7 mouse cellular contexts compared by ENCODE assay signal in the genomic region with DNA sequence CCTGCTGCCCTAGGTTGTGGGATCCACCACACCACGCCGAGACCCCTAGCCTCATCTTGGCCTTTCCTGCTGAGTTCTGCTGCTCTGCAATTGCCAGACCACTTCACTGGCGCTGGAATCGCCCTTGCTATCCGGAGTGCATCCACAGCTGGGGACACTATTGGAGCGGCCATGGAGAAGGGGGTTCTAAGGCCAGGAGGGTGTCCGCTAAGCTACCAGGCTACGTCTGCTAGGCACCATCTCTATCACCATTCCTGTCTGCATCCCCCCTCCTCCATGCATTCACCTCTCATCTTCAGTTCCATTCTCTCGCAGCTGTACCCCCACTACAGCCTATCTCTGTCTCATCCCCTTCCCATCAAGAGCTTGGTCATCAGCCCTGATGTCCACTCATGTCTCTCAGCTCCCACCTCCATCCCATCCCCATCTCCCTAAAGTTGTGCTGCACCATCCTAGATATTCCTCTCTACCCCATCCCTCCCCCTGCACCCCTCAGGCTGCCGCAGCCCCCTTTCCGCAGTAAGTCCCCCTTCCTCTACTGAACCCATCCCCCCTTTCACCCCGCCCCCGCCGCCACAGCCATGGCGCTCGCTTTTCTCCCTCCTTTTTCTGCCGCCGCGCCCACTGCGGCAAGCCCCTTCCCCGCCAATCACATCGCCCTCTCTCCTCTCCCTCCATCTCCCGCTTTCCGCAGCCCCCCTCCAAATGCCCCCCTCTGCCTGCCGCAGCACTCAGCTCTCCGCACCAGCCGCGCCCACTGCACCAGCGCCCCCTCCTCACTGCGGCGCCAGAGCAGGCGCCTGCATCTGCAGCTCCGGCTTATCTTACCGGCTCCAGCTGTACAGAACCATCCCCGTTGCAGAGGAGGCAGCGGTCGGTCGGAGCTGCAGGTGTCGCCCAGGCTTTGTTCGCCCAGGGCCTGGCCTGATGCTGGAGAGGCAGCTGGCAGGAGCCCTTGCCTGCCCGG. TPM values are rescaled to one million over a fixed set of nuclear protein-coding genes. Genes with fewer than 3 reads are reported as not detected.
A peak's percentile ranks its signal among the peaks of the same experiment; 100 is the strongest.
DNase-seq lines count a peak whose midpoint lies in the region; ATAC-seq and TF ChIP-seq lines count a peak whose summit lies in the region.

No protein-coding gene starts in this region.

- peak overlapping the region; percentile 79 for H3K9ac ChIP-seq in forebrain, embryonic 16.5 days (replicated peaks; ENCODE audit: low read depth, low read length)

- peak; percentile 24 for DNase-seq in thymus, adult 2 months
- DNase-seq in thymus, postnatal 0 days (ENCODE audit: low spot score) = no peak
- no peak for DNase-seq in adrenal gland, postnatal 10 days
- no peak for DNase-seq in cerebellum, postnatal 36 days
- no peak for DNase-seq in kidney, postnatal 25 days

- H3K36me3 ChIP-seq in thymus, adult 2 months (ENCODE audit: control insufficient read depth, insufficient read depth, low read length) = no peaks in the 10 kb centered on the region
- no peaks in the 10 kb centered on the region for H3K36me3 ChIP-seq in forebrain, embryonic 16.5 days (ENCODE audit: control insufficient read depth, insufficient read depth)

- peaks cover 5% of the 10 kb centered on the region; the same call in 1 of the 2 replicates for H3K27me3 ChIP-seq in thymus, adult 2 months (ENCODE audit: control insufficient read depth, insufficient read depth, low read length)
- no peaks in the 10 kb centered on the region for H3K27me3 ChIP-seq in forebrain, embryonic 16.5 days (replicated peaks; ENCODE audit: control insufficient read depth, insufficient read depth, low read length)

- ATAC-seq in forebrain, embryonic 16.5 days = peak; percentile 89
- ATAC-seq in megakaryocyte-erythroid progenitor cell, adult 5-6 weeks (replicated peaks; ENCODE audit: low FRiP score, low TSS enrichment, poor library complexity, severe bottlenecking) = 0 out of 2 replicates have a peak, but pooled peaks have one; percentile 38

- peak overlapping the region; percentile 58 for H3K4me2 ChIP-seq in forebrain, embryonic 16.5 days (ENCODE audit: low read length)

- H3K4me3 ChIP-seq in thymus, adult 2 months (ENCODE audit: control insufficient read depth, insufficient read depth, low read length) = peak overlapping the region; percentile 30; the same call in 1 of the 2 replicates
- H3K4me3 ChIP-seq in forebrain, embryonic 16.5 days (replicated peaks; ENCODE audit: low read length) = peak overlapping the region; percentile 62

- 18% methylated on average over 41 of the region's 41 CpGs for WGBS in thymus, adult 2 months
- WGBS in forebrain, embryonic 16.5 days = 4% methylated on average over 41 of the region's 41 CpGs

- H3K9me3 ChIP-seq in forebrain, embryonic 16.5 days (ENCODE audit: control insufficient read depth, low read length) = no peaks in the 10 kb centered on the region

- H3K4me1 ChIP-seq in thymus, adult 2 months (replicated peaks; ENCODE audit: control insufficient read depth, insufficient read depth, low read length) = peaks cover 25% of the 10 kb centered on the region
- H3K4me1 ChIP-seq in forebrain, embryonic 16.5 days (replicated peaks; ENCODE audit: control insufficient read depth, insufficient read depth, low read length) = peaks cover 64% of the 10 kb centered on the region

- 0 out of 2 replicates have a peak, but pooled peaks have one; percentile 19 for TF ChIP-seq CTCF in thymus, adult 2 months (IDR thresholded peaks at IDR 0.05; ENCODE audit: borderline replicate concordance, control insufficient read depth, extremely low read depth, insufficient read depth, low read length, poor library complexity)

- no peak for TF ChIP-seq POLR2A in thymus, adult 2 months (IDR thresholded peaks at IDR 0.05; ENCODE audit: control insufficient read depth, extremely low read depth, insufficient read depth, low read length, poor library complexity)

- H3K27ac ChIP-seq in thymus, adult 2 months (ENCODE audit: control insufficient read depth, insufficient read depth, low read length) = no peak overlapping the region
- peak overlapping the region; percentile 92 for H3K27ac ChIP-seq in forebrain, embryonic 16.5 days (ENCODE audit: low read length)

RNA-seq across cellular contexts. Expression of gene Gpc1, which starts 16.7 kb away (rescaled TPM):
- 57.3 and 72.5 TPM in 2 replicates for polyA plus RNA-seq in thymus, adult 2 months (2012; rRNA removed)
- 24.3 and 25.9 TPM in 2 replicates for polyA plus RNA-seq in thymus, postnatal 0 days (2015; fragmentation: Nextera tagmentation; extraction: Ambion mirVana)
- 70.4 and 72.7 TPM in 2 replicates for polyA plus RNA-seq in forebrain, embryonic 16.5 days (2015; fragmentation: Nextera tagmentation; extraction: Ambion mirVana)
- 1.2 and 2.9 TPM in 2 replicates for total RNA-seq in megakaryocyte-erythroid progenitor cell, adult 5-6 weeks (2014; fragmentation: Nextera tagmentation)
- 0.65 and 0.80 TPM in 2 replicates for total RNA-seq in megakaryocyte-erythroid progenitor cell, adult 5-6 weeks (2017)
- total RNA-seq in adrenal gland, postnatal 10 days (2021) = 10 to 100 TPM; 39.7 to 51.8 TPM

RNA-seq across cellular contexts. Expression of gene Ankmy1, which starts 54.5 kb away (rescaled TPM):
- 3.6 and 5.5 TPM in 2 replicates for polyA plus RNA-seq in thymus, adult 2 months (2012; rRNA removed)
- polyA plus RNA-seq in thymus, postnatal 0 days (2015; fragmentation: Nextera tagmentation; extraction: Ambion mirVana) = 1.9 and 2.1 TPM in 2 replicates
- polyA plus RNA-seq in forebrain, embryonic 16.5 days (2015; fragmentation: Nextera tagmentation; extraction: Ambion mirVana) = 0.71 and 1.1 TPM in 2 replicates
- total RNA-seq in megakaryocyte-erythroid progenitor cell, adult 5-6 weeks (2014; fragmentation: Nextera tagmentation) = 1.1 TPM in 1 of 2 replicates, not detected in the other
- 0.42 TPM in 1 of 2 replicates, not detected in the other for total RNA-seq in megakaryocyte-erythroid progenitor cell, adult 5-6 weeks (2017)
- under 1 TPM; 0.75 to 0.82 TPM for total RNA-seq in adrenal gland, postnatal 10 days (2021)

RNA-seq across cellular contexts. Expression of gene Dusp28, which starts 58.6 kb away (rescaled TPM):
- 69.4 and 73.5 TPM in 2 replicates for polyA plus RNA-seq in thymus, adult 2 months (2012; rRNA removed)
- 38.1 and 39.6 TPM in 2 replicates for polyA plus RNA-seq in thymus, postnatal 0 days (2015; fragmentation: Nextera tagmentation; extraction: Ambion mirVana)
- 11.3 and 13.2 TPM in 2 replicates for polyA plus RNA-seq in forebrain, embryonic 16.5 days (2015; fragmentation: Nextera tagmentation; extraction: Ambion mirVana)
- total RNA-seq in megakaryocyte-erythroid progenitor cell, adult 5-6 weeks (2014; fragmentation: Nextera tagmentation) = 8.8 and 11.6 TPM in 2 replicates
- total RNA-seq in megakaryocyte-erythroid progenitor cell, adult 5-6 weeks (2017) = 2.3 and 3.6 TPM in 2 replicates
- 10 to 100 TPM; 13.5 to 17.0 TPM for total RNA-seq in adrenal gland, postnatal 10 days (2021)
